Mouse (Mus musculus): ENCODE data around the gene Ubqlnl. TPM values are rescaled to one million over a fixed set of nuclear protein-coding genes. Genes with fewer than 3 reads are reported as not detected.

Gene Ubqlnl
- total RNA-seq (2014; fragmentation: Nextera tagmentation) (not detected in 2 replicates), total RNA-seq (2017) (0.06 TPM in 1 of 2 replicates, not detected in the other), polyA plus RNA-seq (2012) (not detected in 2 replicates)

DNA sequence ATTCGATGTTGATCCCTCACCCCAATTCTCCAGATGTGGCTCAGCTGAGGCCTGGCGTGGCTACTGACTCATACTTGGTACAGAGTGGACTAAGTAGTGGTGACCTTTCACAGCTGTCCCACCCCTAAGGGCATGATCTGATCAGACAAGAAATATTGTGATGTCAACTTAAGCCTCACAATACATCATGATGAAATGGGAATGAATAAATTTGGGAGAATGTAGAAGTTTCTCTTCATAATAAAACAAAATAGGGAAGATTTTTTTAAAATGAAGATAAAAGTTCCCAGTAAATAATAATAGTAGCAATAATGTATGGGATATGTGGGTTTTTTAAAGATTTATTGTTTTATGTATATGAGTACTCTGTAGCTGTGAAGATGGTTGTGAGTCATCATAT, at the start of gene Ubqlnl:
TSS of gene Ubqlnl (minus strand) at position 101 of the 400 bp plus-strand sequence.
- no peaks in the 10 kb centered on the region; the same call in 1 of the 2 replicates for H3K27me3 ChIP-seq (ENCODE audit: insufficient read depth, low read length)
- H3K4me3 ChIP-seq (ENCODE audit: low read depth, low read length) = no peak within 1 kb of the TSS
- TF ChIP-seq POLR2AphosphoS5 (IDR thresholded peaks at IDR 0.05; ENCODE audit: insufficient replicate concordance, low read depth, low read length) = no peak
- no peak for TF ChIP-seq GATA1 (IDR thresholded peaks at IDR 0.05; ENCODE audit: borderline replicate concordance, low read length)
- no peak for TF ChIP-seq CTCF (IDR thresholded peaks at IDR 0.05; ENCODE audit: low read depth, low read length)
- TF ChIP-seq TAL1 (conservative IDR thresholded peaks at IDR 0.05; ENCODE audit: low read depth, low read length) = no peak
- no peak for TF ChIP-seq GATA2 (IDR thresholded peaks at IDR 0.05; ENCODE audit: borderline replicate concordance, low read depth, low read length)
- no peaks in the 10 kb centered on the region for H3K9me3 ChIP-seq (replicated peaks)
- no peak for ATAC-seq (ENCODE audit: extremely low read depth, insufficient number of reproducible peaks, low FRiP score, poor library complexity, severe bottlenecking)
- DNase-seq (ENCODE audit: low spot score) = no peak
- H3K4me1 ChIP-seq (ENCODE audit: insufficient read depth, low read depth, low read length) = no peaks in the 10 kb centered on the region
- H3K36me3 ChIP-seq (replicated peaks) = no peaks in the 10 kb centered on the region

DNA sequence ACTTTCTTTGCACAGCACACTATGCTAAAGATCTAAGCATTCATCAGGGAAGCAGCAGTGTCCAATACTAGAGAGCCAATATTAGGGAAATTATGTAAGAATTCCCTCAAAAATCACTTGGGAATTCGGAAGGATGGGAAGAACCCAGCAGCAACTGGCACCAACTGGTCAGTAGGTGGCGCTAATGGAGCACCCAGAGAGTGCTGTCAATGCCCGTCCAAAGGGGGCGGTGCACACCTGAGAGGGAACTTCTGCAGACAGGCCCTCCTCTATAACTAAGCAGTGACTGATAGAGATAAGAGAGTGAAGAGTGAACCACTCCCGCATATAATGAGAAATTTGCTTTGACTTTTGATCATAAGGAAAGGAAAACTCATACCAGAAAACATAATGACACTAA, 49.5 kb upstream of the Ubqlnl start:
- TF ChIP-seq CTCF (IDR thresholded peaks at IDR 0.05; ENCODE audit: low read depth, low read length) = peak; percentile 86
- TF ChIP-seq POLR2AphosphoS5 (IDR thresholded peaks at IDR 0.05; ENCODE audit: insufficient replicate concordance, low read depth, low read length) = no peak
- DNase-seq (ENCODE audit: low spot score) (peak; percentile 32), ATAC-seq (ENCODE audit: extremely low read depth, insufficient number of reproducible peaks, low FRiP score, poor library complexity, severe bottlenecking) (peak; percentile 45; the same call in 1 of the 2 replicates)
- Histone ChIP-seq H3K4me1 (ENCODE audit: insufficient read depth, low read depth, low read length) (no peaks in the 10 kb centered on the region), H3K36me3 (replicated peaks) (no peaks in the 10 kb centered on the region), H3K27me3 (ENCODE audit: insufficient read depth, low read length) (peaks cover 21% of the 10 kb centered on the region), H3K9me3 (replicated peaks) (no peaks in the 10 kb centered on the region), H3K4me3 (ENCODE audit: low read depth, low read length) (no peak overlapping the region)

DNA sequence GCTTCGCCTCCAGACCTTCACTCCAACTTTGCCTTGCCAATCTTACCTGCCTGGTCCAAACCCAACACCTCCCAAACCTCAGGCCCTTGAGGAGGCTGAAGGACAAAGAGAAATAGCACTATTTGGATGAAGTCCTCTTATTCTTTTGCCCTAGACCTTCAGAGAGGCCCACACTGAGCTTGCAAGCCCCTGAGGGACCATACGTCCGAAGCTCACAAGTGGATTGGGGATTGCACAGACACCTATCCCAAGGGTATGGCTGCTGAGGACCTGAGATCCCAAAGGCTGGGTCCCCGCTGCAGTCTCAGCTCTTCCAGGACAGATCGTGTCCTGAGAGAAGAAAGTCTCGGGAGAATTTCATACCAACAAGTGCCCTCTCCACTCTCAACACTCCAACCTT, 45.5 kb upstream of the Ubqlnl start, which contains the start of gene Olfr649:
TSS of gene Olfr649 (minus strand) at position 101 of the 400 bp plus-strand sequence.
- Histone ChIP-seq H3K4me1 (ENCODE audit: insufficient read depth, low read depth, low read length) (no peaks in the 10 kb centered on the region), H3K36me3 (replicated peaks) (no peaks in the 10 kb centered on the region), H3K4me3 (ENCODE audit: low read depth, low read length) (no peak within 1 kb of the TSS), H3K27me3 (ENCODE audit: insufficient read depth, low read length) (peaks cover 3% of the 10 kb centered on the region), H3K9me3 (replicated peaks) (no peaks in the 10 kb centered on the region)
- no peak for TF ChIP-seq CTCF (IDR thresholded peaks at IDR 0.05; ENCODE audit: low read depth, low read length)
- no peak for TF ChIP-seq GATA2 (IDR thresholded peaks at IDR 0.05; ENCODE audit: borderline replicate concordance, low read depth, low read length)
- TF ChIP-seq GATA1 (IDR thresholded peaks at IDR 0.05; ENCODE audit: borderline replicate concordance, low read length) = no peak
- DNase-seq (ENCODE audit: low spot score) = no peak
- ATAC-seq (ENCODE audit: extremely low read depth, insufficient number of reproducible peaks, low FRiP score, poor library complexity, severe bottlenecking) = no peak

DNA sequence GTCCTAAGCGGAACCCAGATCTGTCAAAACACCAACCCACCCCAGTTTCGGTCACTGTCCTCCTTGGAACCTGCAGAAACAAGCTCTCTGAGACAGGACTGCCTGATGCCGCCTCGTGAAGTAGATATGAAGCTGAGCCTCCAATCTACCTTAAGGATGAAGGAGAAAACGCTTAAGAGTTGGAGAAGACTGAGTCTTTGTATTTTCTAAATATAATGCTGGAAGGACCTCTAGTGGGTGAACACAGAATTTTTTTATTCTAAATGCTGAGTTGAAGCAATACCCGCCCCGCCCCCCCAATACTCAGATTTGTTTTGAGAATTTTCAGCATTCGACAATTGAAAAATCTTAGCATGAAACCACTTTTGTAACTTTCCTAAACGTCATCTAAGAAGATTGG, 40.9 kb upstream of the Ubqlnl start:
- no peak overlapping the region for H3K4me3 ChIP-seq (ENCODE audit: low read depth, low read length)
- no peaks in the 10 kb centered on the region for H3K9me3 ChIP-seq (replicated peaks)
- ATAC-seq (ENCODE audit: extremely low read depth, insufficient number of reproducible peaks, low FRiP score, poor library complexity, severe bottlenecking) (no peak), DNase-seq (ENCODE audit: low spot score) (no peak)
- H3K36me3 ChIP-seq (replicated peaks) = no peaks in the 10 kb centered on the region
- TF ChIP-seq GATA1 (IDR thresholded peaks at IDR 0.05; ENCODE audit: borderline replicate concordance, low read length) (no peak), POLR2AphosphoS5 (IDR thresholded peaks at IDR 0.05; ENCODE audit: insufficient replicate concordance, low read depth, low read length) (no peak), TAL1 (conservative IDR thresholded peaks at IDR 0.05; ENCODE audit: low read depth, low read length) (no peak), CTCF (IDR thresholded peaks at IDR 0.05; ENCODE audit: low read depth, low read length) (no peak), GATA2 (IDR thresholded peaks at IDR 0.05; ENCODE audit: borderline replicate concordance, low read depth, low read length) (no peak)
- H3K4me1 ChIP-seq (ENCODE audit: insufficient read depth, low read depth, low read length) = no peaks in the 10 kb centered on the region
- H3K27me3 ChIP-seq (ENCODE audit: insufficient read depth, low read length) = peaks cover 3% of the 10 kb centered on the region

DNA sequence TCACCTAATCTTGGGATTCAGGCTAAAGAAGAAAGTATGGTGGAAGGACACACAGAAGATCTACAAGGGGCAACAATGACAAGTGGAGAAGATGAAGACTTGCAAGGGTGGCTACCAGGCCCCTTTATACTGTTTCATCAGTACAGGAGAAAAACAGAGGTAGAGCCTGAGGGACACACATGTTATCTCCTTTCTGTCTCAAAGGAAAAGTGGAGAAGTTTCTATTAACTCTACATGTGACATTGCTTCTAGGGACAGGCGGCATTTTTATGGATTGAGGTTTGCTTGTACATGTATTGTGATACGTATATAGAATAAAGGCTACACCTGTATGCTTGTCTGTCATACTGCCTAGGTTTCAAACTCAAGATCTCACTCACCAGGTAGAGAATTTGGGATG, 32.9 kb upstream of the Ubqlnl start, which contains the start of gene Olfr648:
TSS of gene Olfr648 (minus strand) at position 101 of the 400 bp plus-strand sequence.
- H3K4me1 ChIP-seq (ENCODE audit: insufficient read depth, low read depth, low read length) = no peaks in the 10 kb centered on the region
- TF ChIP-seq CTCF (IDR thresholded peaks at IDR 0.05; ENCODE audit: low read depth, low read length) (no peak), GATA1 (IDR thresholded peaks at IDR 0.05; ENCODE audit: borderline replicate concordance, low read length) (no peak), POLR2AphosphoS5 (IDR thresholded peaks at IDR 0.05; ENCODE audit: insufficient replicate concordance, low read depth, low read length) (no peak), GATA2 (IDR thresholded peaks at IDR 0.05; ENCODE audit: borderline replicate concordance, low read depth, low read length) (no peak), TAL1 (conservative IDR thresholded peaks at IDR 0.05; ENCODE audit: low read depth, low read length) (no peak)
- no peaks in the 10 kb centered on the region for H3K36me3 ChIP-seq (replicated peaks)
- ATAC-seq (ENCODE audit: extremely low read depth, insufficient number of reproducible peaks, low FRiP score, poor library complexity, severe bottlenecking) (no peak), DNase-seq (ENCODE audit: low spot score) (no peak)
- no peak within 1 kb of the TSS for H3K4me3 ChIP-seq (ENCODE audit: low read depth, low read length)
- H3K27me3 ChIP-seq (ENCODE audit: insufficient read depth, low read length) = no peaks in the 10 kb centered on the region
- H3K9me3 ChIP-seq (replicated peaks) = no peaks in the 10 kb centered on the region

DNA sequence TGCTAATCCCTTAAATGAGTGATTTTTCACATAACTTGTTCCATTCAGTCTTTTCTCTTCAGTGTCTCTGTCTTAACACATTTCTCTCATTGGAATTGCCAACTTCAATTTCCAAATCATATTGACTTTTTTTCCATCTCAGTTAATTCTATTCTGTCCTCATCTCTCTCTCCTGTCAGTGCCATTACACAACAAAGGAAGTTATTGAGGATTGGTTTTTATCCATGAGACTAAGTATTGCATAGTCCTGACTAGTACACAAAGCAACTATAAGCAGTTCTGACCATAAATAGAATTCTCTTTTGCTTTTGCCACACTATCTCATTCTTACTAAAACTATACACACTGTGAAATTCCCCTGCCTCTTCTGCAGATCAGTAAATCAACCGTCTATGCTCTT, 28.7 kb upstream of the Ubqlnl start:
- Histone ChIP-seq H3K4me1 (ENCODE audit: insufficient read depth, low read depth, low read length) (no peaks in the 10 kb centered on the region), H3K9me3 (replicated peaks) (no peaks in the 10 kb centered on the region), H3K36me3 (replicated peaks) (no peaks in the 10 kb centered on the region), H3K4me3 (ENCODE audit: low read depth, low read length) (no peak overlapping the region), H3K27me3 (ENCODE audit: insufficient read depth, low read length) (no peaks in the 10 kb centered on the region)
- ATAC-seq (ENCODE audit: extremely low read depth, insufficient number of reproducible peaks, low FRiP score, poor library complexity, severe bottlenecking) = no peak
- TF ChIP-seq CTCF (IDR thresholded peaks at IDR 0.05; ENCODE audit: low read depth, low read length) (no peak), GATA2 (IDR thresholded peaks at IDR 0.05; ENCODE audit: borderline replicate concordance, low read depth, low read length) (no peak), TAL1 (conservative IDR thresholded peaks at IDR 0.05; ENCODE audit: low read depth, low read length) (no peak), POLR2AphosphoS5 (IDR thresholded peaks at IDR 0.05; ENCODE audit: insufficient replicate concordance, low read depth, low read length) (no peak), GATA1 (IDR thresholded peaks at IDR 0.05; ENCODE audit: borderline replicate concordance, low read length) (no peak)
- no peak for DNase-seq (ENCODE audit: low spot score)

All from G1E (cell line).